Mouse (Mus musculus) bone marrow macrophage, adult 2 months (primary cell): ENCODE results near the gene Gata3.

Experiments
- CTCF ChIP-seq: IDR thresholded peaks from 2 replicates; pipeline ENCODE4 v1.5.1; 2012; ENCODE audit warnings: low read depth, mild to moderate bottlenecking, low read length, moderate library complexity
- POLR2A ChIP-seq: IDR thresholded peaks from 2 replicates; pipeline ENCODE4 v1.6.1; 2012; ENCODE audit warnings: mild to moderate bottlenecking, low read depth, low read length, borderline replicate concordance

- no peak for TF ChIP-seq CTCF
- no peak for TF ChIP-seq POLR2A
Measured at GRCm38 (mm10) chr2:9867092-9867825, 22.6 kb downstream of the Gata3 start.
